Mouse (Mus musculus): ENCODE measurements around the gene BC051019.

The BC051019 gene

GRCm38 (mm10) chr7:109723697-109724096 lies at the start of gene BC051019:
BC051019 (minus strand) TSS chr7:109723850.
- no peak for DNase-seq (ENCODE audit: low spot score in 2 of 2)

- no peak for DNase-seq (ENCODE audit: low spot score in 2 of 2)
Observed at GRCm38 (mm10) chr7:109772251-109772650, 48.6 kb upstream of the BC051019 start.

GRCm38 (mm10) chr7:109768699-109769383 lies 45.2 kb upstream of the BC051019 start:
- DNase-seq (ENCODE audit: low spot score in 2 of 2) = no peak

GRCm38 (mm10) chr7:109767575-109768350 lies 44.1 kb upstream of the BC051019 start:
- DNase-seq (ENCODE audit: low spot score in 2 of 2) = no peak

- no peak for DNase-seq (ENCODE audit: low spot score in 2 of 2)
Observed at GRCm38 (mm10) chr7:109764009-109764408, 40.4 kb upstream of the BC051019 start.

GRCm38 (mm10) chr7:109756291-109756690 lies 32.6 kb upstream of the BC051019 start:
- no peak for DNase-seq (ENCODE audit: low spot score in 2 of 2)

- DNase-seq (ENCODE audit: low spot score in 2 of 2) = no peak
Observed at GRCm38 (mm10) chr7:109754034-109754433, 30.4 kb upstream of the BC051019 start.

- DNase-seq (ENCODE audit: low spot score in 2 of 2) = peak; percentile 67 to 82
Observed at GRCm38 (mm10) chr7:109752008-109752925, 28.6 kb upstream of the BC051019 start, which contains the start of gene Tmem9b. Tmem9b (minus strand) TSS chr7:109752875.

- DNase-seq (ENCODE audit: low spot score in 2 of 2) = no peak
Observed at GRCm38 (mm10) chr7:109751427-109752007, 27.9 kb upstream of the BC051019 start.

GRCm38 (mm10) chr7:109747747-109748146 lies 24.1 kb upstream of the BC051019 start:
- DNase-seq (ENCODE audit: low spot score in 2 of 2) = no peak

GRCm38 (mm10) chr7:109741703-109742102 lies 18.1 kb upstream of the BC051019 start:
- no peak for DNase-seq (ENCODE audit: low spot score in 2 of 2)

GRCm38 (mm10) chr7:109741060-109741459 lies 17.4 kb upstream of the BC051019 start:
- no peak for DNase-seq (ENCODE audit: low spot score in 2 of 2)

- DNase-seq (ENCODE audit: low spot score in 2 of 2) = no peak
Observed at GRCm38 (mm10) chr7:109739822-109740370, 16.2 kb upstream of the BC051019 start.

GRCm38 (mm10) chr7:109734806-109735205 lies 11.2 kb upstream of the BC051019 start:
- no peak for DNase-seq (ENCODE audit: low spot score in 2 of 2)

- DNase-seq (ENCODE audit: low spot score in 2 of 2) = no peak
Observed at GRCm38 (mm10) chr7:109731626-109732025, 8.0 kb upstream of the BC051019 start, which contains the start of gene Ascl3. Ascl3 (minus strand) TSS chr7:109731726.

- no peak for DNase-seq (ENCODE audit: low spot score in 2 of 2)
Observed at GRCm38 (mm10) chr7:109723114-109723513, 536 bp downstream of the BC051019 start.

GRCm38 (mm10) chr7:109722618-109723017 lies 1.0 kb downstream of the BC051019 start:
- no peak for DNase-seq (ENCODE audit: low spot score in 2 of 2)

GRCm38 (mm10) chr7:109719286-109719685 lies 4.4 kb downstream of the BC051019 start:
- no peak for DNase-seq (ENCODE audit: low spot score in 2 of 2)

- DNase-seq (ENCODE audit: low spot score in 2 of 2) = no peak
Observed at GRCm38 (mm10) chr7:109713434-109713982, 10.1 kb downstream of the BC051019 start.

GRCm38 (mm10) chr7:109712198-109712597 lies 11.5 kb downstream of the BC051019 start:
- DNase-seq (ENCODE audit: low spot score in 2 of 2) = no peak

GRCm38 (mm10) chr7:109710069-109710468 lies 13.6 kb downstream of the BC051019 start:
- no peak for DNase-seq (ENCODE audit: low spot score in 2 of 2)

Measured in frontal cortex, postnatal 10 days (tissue).